Mouse (Mus musculus): Measurements from ENCODE around the gene Ggt1.
"Not testable (repeated sequence)": the region's sequence is repeated elsewhere in the genome, so short reads cannot be mapped to it uniquely, and the experiment has no call there.

Gene Ggt1

DNA sequence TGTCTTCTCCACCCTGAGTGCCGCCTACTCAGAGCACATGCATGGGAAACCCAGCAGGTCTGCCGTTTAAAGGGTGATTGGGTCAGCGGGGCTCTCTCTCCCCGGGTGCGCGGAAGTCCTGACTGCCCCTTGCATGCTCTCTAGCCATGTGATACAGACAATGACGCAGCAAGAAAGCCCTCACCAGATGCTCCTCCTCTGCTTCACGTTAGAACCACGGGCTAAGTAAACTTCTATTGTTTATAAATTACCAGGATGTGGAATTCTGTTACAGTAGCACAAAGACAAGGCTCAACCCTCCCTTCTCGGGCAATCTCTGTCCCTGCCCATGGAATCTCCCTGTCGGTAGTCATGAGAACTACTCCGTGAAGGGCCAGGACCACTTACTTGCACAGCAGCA is 10.2 kb upstream of the Ggt1 start:
- DNase-seq, result no peak

DNA sequence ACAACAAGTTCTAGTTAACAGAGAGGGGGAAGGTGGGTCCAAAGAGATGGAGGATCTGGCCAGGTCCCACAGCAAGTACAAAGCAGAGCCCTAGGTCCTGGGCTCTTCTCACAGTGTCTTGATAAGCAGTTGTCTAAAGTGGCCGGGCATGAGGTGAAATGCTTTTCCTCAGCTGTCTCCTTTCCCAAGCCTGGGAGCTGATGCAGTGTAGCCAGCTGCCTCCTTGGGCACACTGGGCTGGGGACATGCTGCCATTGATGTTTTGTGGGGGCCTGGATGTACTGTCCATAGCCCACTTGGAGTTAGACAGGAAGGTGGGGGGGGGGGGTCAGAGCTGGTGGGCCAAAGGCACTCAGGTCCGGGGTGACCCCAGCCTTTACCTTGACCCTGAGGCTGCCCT is 9.3 kb upstream of the Ggt1 start:
- no peak for DNase-seq

DNA sequence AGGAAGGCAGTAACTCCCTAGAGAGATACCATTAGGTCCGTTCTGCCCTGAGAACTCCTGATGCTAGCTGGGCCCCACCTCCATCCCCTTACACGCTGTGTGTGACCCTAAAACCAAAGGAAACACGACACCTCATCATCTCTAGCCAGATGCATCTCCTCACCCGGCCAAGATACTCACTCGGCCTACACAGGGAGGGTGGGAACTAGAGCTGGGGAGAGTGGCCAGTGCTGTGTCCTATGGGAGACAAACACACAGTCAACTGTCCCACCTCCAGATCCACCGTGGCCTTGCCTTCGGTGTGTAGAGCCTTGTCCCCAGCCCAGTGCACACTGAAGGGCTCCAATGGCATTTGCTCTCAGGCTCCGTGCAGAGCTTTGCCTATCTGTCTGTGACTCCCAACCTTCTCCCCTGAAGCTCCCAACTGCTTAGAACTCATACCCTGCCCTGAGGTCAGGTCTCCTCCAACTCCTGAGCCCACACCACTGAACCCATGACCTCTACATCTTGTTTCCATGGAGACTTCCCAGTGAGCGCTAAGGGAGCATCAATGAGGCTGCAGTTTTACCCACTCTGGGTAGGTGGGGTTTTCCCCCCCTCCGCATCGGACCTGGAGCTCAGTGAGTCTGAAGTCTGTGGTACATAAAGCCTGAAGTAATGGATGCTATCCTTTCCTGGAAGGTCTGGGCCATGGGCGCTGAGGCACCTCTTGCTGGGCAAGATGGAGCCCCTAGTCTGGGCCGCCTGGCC is 8.5 kb upstream of the Ggt1 start:
- no peak for DNase-seq

DNA sequence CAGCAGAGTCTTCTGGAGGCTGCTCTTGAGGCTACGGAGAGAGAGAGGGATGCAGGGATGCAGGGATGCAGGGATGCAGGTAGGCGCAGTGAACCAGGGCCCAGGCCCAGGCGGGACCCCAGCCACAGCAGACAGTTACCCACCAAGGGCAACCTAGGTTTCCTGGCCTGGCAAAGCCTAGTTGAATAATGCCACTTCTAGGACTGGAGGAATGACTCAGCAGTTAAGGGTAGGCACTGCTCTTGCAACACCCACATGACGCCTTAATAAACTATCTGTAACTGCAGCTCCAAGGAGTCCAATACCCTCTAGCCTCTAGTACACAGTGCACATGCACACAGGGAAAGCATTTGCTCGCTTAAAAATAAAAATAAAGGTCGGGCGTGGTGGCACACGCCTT is 7.3 kb upstream of the Ggt1 start:
- no peak for DNase-seq

DNA sequence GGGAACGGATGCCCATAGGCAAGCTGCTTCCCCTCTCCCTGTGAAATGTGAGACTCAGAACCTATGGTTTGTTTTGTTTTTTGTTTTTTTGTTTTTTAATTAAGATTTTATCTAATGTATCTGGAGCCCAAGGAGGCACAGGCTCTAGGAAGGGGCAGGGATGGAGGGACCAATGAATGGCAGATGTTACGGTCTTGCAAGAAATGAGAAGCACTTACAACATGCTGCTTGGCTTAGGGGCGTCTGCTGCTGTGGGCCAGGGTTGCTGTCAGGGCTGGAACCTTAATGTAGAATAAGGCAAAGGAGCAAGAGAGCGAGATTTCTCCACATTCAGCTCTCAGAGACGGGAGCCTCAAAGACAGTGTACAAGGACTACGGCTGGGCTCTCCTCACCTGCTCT is 5.8 kb upstream of the Ggt1 start:
- DNase-seq, result no peak

DNA sequence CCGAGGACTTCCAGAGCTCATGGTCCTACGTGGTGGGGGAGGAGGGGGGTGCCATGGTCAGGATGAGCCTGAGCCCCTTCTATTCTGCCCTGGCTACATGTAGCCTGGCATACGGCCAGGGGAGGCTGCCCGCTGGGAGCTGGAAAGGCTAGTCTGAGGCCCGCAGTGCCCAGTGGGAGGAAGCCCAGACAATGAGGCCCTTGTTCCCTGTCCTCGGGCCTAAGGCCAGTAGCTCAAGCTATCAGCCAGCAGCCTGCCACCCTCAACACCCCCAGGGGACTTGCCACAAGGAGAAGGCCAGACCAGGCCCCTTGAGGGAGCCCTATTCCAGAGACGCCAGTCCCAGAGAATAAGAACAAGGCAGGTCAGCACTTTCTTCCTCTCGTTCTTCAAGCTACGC is 5.4 kb upstream of the Ggt1 start:
- peak; percentile 92 for DNase-seq

DNA sequence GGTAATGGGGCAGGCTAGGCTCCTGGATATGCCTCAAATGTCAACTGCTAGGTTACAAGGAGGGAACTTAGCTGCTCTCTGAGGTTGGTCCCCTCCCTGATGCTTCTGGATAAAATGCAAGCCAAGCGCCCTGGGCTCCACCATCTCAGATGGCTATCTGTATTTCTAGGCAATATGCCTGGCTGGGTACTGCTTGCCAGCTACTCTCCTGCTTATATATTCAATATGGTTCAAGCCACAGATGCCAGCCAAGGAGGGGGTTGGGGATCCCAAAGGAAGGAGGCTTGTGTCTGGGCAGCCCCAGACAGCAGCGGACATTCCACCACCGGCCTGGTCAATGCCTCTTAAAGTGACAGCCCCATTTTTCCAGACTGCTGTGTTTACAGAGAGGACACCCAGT is 2.9 kb upstream of the Ggt1 start:
- peak; percentile 45 for DNase-seq

DNA sequence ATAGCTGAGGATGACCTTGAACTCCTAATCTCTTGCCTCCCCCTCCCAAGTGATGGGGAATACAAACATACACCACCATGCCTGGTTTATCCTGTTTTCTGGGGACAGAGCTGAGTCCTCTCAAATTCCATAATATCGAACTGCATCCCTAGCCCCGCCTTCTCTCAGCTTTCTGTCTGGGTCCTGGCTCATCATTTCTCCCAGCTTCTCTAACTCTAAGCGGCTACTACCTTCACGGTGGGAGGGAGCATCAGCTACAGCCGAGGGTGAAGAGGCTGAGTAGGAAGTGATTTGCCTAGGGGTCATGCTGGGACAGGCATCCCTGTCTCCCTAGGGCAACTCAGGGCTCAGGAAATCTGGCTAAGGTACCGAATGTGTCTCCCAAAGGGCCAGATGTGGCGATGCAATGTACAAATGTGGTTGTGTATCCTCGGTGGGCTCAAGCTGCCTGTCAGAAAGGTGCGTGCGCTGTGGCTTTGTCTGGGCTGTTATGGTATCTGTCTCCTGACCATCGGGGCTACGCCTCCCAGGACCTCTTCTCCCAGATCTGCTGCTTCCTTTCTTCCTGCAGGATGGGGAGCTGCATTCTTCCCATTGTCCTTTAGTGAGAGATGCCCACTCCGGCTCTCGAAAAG is 2.2 kb upstream of the Ggt1 start:
- no peak for DNase-seq

DNA sequence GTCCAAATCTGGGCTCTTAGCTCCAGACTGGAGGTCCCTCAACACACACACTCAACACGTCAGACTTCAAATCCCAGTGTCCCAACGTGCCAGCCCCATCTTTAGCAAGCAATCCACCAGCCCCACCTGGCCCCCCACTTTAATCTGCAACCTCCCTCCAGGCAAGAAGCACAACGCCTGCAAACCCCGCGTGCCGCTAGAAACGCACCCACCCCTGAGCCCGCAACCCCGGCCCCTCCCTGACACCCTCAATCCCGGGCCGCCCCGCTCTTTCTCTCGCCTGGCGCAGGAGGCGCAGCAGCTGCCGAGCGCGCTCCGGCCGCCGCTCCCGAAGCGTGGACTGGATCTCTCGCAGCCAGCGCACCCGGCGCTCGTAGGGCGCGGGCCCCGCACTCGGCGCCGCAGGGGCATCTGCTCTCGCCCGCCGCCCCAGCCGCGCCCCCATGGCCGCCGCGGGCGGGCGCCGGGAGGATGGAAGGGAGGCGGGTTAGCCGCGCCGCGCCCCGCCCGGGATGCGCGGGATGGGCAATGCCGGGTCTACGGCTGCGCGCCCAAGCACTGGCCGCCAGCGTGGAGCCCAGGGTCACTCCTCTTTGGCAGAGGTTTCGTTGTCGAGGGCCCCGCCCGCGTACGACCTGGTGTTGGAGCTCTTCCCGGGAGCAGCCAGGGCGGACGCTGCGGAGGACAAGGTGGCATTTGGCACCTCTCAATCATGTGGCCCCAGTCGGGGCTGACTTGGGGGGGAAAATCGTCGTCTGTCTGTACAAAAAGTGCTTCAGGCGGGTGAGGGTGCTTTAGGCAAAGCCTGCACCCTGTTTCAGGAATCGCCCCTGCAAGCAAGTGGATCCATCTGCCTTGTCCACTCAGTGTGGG is 1.5 kb upstream of the Ggt1 start, which contains the start of gene Lrrc75b:
Gene Lrrc75b (minus strand): TSS at position 655 of the 873 bp plus-strand sequence.
- DNase-seq, result no peak

DNA sequence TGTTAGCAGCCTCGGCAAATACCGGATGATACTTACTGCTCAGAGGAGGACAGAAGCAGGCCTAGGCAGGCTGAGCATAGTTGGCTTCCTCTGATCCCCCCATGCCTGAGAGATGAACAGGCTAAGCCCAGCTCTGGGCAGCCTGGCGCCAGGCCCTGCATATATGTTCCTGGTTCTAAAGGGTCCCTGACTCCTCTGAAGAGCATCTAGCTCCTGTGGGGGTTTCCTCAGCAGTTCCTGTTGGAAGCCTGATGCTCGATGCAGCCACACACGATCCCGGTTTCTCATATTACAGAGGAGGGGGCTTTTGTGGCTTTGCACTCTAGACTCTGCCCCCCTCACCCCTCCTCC is 880 bp upstream of the Ggt1 start:
- no peak for DNase-seq

DNA sequence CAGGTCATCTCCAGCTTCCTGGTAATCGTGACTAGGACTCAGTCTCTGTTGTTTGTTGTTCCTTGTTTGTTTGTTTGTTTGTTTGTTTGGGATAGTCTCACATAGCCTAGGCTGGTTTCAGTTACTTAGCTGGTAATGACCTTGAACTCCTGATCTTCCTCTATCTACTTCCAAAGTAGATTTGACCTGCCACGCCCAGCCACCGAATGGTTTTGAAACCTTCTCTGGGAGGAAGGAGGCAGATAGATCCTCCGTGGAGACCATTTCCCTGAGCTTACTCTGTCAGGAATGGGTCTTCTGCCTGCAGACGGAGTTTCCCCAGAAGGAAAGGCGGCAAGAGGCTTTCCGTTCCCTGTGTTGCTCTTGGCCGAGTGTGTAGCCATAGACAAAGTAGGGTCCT is 1.2 kb downstream of the Ggt1 start:
- no peak for DNase-seq

DNA sequence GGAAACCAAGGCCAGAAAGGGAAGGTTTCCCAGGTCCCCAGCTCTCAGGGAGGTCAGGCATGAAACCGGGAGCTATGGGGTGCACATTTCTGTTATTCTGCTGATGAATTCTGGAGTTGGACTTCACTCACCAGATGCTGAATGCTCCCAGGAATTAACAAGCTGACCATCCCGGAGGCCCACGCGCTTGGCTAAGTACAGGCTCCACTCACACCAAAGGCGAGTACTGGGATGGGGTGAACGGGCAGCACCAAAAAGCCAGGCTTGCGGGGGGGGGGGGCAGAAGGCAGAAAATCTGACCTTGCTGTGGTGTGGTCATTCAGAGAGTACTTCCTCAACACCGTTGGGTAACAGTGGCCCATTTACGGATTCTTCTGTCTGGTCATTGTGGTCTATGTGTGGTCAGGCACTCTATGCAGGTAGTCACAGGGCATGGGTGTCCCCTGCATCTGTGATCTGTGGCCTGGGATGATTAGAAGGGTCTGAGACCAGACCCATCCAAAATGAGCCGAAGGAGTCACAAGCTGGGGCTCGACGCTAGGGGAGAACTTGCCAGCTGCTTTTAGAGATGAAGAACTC is 3.4 kb downstream of the Ggt1 start:
- no peak for DNase-seq

DNA sequence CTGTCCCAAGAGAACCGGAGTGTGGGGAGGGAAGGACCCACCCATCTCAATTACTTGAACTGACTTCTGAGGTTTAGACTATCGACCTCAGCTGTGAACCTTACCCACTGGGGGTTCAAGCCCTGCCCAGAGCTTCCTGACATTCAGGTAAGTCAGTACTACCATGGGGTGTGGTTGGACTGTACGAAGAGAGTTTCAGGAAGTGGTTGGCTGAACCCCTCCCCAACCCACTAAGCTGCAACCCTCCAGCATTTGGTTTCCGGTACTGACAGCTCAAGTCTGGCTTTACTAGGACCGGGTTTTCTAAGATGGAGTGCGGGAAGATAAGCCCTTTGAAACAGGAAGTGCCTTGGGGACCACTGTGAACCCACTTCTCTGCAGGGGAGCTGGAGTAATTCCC is 4.0 kb downstream of the Ggt1 start:
- DNase-seq, result no peak

DNA sequence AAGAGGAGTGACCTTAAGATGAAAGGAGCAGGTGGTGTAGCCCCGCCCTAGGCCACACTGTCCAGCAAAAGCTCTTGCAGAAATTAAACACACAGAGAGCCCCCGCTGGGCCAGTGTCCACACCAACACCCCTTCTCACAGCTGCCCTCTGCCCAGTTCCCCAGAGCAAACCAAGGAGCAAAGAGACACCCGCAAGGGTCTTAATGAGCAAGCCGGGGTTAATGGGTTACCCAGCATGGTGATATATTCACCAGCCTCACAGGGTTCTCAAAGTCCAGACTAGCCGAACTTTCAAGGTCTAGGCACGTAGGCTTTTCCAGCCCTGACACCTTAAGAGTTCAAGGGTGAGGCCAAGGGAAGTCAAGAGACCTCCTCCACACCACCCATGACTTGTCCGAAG is 4.5 kb downstream of the Ggt1 start:
- DNase-seq, result no peak

DNA sequence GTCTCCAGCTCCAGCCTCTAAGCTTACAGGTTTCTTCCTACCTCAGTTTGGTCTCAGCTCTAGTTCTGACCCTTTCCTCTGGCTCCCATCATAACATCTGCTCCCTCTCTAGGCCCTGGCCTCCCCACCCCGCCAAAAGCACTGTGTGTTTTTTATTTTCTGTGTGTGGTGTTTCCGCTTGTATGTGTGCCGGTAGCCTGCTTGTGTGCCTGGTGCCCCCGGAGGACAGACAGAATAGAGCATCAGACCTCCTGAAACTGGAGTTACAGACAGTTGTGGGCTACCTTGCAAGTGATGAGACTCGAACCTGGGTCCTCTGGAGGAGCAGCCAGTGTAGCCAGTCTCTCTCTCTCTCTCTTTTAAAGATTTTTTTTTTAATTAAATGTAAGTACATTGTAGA is 4.9 kb downstream of the Ggt1 start:
- no peak for DNase-seq

DNA sequence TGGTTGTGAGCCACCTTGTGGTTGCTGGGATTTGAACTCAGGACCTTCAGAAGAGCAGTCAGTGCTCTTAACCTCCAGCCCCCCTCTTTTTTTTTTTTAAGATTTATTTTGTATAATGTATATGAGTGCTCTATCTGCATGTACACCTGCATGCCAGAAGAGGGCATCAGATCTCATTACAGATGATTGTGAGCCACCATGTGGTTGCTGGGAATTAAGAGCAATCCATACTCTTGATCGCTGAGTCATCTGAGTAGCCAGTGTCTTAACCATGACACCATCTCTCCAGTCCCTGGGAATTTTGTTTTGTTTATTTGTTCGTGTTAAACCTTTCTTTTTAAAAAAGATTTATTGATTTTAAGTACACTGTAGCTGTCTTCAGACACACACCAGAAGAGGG is 5.4 kb downstream of the Ggt1 start:
- not testable (repeated sequence) for DNase-seq

DNA sequence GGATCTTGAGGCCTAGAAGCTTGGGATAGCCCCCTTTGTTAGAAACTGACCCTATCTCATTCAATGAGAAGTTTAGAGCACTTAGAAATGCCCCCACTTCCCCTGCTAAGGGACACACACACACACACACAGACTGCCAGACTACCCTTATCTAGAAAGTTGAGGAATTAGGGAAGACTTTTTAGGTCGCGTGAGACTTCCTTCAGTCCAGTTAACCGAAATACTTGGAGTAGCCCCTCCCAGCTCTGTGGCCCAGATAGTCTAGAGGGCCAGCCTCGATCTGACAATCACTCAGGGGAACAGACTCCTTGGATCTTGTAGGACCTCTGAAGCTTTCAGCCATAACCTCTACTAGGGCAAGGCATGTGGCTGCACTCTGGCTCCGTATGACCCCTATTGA is 6.6 kb downstream of the Ggt1 start:
- DNase-seq, result no peak

DNA sequence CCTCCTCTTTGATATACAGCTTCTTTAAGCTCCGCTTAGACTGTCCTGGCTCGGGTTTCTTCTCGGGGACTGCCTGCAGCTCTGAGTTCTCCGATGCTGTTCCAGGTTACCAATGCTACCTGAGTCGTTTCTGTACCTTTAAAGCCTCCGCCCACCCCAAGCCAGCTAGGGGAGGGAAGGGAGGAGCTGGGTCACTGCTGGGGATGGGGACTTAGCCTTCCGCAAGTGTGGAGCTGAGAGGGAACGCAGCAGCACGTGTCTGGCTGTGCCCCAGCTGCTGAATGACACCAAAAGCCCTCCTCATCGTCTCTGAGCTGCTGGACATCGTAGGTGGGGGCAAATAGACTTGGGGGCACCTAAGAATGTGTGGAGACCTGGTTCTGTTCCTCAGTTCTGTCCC is 7.0 kb downstream of the Ggt1 start:
- no peak for DNase-seq

DNA sequence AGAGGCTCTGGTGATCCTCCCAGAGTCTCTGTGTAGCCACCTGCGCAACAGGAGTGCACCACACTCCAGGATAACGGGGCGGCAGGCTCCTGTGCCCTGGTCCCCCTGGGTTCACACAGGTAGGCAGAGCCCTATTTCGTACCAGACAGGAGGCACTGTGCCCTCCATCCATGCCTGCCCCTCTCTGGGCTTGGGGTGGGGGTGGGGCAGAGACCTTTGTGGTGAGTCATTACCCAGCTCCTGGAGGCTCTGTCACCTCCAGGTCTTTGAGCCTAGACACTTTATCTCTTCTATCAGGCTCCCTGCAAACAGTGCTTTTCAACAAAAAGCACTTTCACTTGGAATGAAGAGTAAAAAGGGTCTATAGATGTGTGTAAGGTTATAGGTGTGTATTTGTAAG is 7.4 kb downstream of the Ggt1 start:
- no peak for DNase-seq

DNA sequence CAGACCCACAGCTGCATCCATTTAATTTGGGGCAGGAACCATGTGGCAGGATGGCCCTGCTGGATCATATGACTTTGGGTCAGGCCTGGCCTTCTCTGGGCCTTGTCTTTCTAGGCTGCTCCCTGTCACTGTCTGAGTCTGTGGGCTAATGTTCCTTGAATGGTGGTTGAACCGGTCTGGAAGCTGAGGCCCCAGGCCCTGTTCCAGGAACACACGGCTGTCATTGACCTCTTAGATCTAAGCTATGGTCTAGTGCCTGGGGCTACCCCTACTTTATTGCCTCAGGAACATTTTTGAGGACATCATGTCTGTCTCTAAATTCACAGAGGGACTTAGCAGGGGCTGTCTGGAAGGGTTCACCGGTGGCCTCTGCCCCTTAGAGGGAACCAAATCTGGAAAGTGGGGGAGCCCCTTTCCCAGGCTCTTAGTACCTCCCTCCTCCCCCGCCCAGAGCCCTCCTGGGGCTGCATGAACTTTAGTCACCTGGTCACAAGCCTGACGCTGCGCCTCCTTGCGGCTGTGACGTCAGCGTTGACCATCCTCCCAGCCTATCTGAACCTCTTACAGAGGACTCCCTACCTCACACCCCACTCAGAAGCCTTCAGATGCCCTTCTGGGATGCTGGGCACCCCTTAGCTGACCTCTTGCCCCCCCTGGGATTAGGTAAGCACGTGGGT is 9.7 kb downstream of the Ggt1 start:
- DNase-seq, result no peak

DNA sequence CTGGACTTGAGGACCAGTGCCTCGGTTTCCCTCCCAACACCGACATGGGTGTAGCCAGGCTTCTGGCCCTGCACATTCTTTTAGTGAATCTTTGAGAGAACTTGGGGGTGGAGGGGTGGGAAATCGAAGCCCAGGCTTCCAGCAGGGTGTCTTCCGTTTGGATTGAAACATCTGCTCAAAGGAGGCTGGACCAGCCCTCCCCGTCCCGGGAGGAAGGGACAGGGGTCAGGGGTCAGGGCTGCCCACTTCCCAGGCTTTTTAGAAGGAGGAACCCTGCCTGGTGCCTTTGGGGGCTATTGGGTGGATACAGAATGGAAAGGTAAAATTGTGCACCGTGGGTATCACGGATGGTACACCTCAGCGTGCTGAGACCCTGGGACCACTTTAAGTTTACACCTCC is 10.5 kb downstream of the Ggt1 start:
- no peak for DNase-seq

DNA sequence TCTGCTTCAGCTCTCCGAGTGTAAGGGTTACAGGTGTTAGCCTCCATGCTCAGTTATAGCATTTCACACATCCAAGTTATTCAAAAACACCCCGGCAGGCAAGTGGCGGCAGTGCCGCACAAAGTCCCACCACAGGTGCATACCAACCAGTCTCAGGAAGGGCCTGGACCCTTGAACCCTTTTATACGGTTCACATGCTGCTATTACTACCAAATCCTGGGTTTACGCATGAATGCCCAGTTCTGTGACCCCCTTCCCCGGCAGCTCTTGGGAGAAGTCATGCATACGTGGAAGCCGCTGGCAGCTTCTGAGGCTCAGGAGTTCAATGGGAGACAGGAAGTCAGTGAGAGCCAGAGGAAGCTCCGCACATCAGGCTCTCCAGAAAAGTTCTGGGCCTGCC is 11.8 kb downstream of the Ggt1 start:
- DNase-seq, result no peak

DNA sequence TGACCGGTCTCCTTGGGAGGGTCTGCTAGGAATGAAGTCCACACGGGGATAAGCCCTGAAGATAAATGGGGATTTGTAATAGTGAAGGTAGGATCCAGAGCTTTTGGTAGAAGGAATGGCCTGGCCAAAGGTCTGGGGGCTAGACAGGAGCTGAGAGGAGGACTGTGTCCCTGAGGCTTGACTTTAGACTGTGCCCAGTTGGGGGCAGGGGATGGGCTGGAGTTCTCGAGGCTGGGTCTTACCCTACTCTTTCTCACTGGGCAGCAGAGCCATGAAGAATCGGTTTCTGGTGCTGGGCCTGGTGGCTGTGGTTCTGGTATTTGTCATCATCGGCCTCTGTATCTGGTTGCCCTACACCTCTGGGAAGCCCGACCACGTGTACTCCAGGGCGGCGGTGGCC is 12.6 kb downstream of the Ggt1 start:
- DNase-seq, result no peak

All from layer of hippocampus, adult 9-11 months (tissue).